Mouse (Mus musculus): ENCODE data around the gene Syde2.

Syde2 gene

DNA sequence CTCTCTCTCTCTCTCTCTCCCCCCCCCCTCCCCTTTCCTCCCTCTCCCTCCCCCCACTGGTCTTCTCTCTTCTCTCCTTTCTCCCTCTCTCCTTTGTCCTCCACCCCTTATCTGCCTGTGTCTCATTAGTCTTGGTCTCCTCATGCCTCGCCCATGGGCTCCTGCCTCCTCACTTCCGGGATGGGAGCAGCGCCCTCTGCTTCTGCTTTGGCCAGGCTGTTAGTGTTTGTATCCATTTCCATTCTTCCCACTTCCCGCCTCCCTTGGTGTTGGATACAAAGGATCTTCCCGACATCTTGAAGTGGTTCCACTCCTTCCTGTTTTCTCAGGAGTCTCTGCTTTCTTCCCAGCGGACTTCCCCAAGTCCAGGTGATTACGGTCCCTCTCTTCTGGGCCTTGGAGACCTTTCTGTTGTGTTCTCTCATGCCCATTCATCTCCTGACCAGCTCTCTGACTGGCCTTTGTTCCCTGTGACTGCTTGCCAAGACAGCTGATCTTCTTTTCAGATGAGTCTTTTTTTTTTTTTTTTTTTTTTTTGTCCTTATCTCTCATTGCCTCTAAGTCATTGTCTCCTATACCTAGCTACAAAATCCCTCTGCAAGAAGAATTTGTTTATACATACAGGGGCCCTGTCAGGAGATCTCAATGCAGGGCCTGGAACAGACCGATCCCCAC is 24.0 kb downstream of the Syde2 start:
- DNase-seq (ENCODE audit: low spot score in 2 of 2): peak in 1 of 2 experiments; percentile 43

DNA sequence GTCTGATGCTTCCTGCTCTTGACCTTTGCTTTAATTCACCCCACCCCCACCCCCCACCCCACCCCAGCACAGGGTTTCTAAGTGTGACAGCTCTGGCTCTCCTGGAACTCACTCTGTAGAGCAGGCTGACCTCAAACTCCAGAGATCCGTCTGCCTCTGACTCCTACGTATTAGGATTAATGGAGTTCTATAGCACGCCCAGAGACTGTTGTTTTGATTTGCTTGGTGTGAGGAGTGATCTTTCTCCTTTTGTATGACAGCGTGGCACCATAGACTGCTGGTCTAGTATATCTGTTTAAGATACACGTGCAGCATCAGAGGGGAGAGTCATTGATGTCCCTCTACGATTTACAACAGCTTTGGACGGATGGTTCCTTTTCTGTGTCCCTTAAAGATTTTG is 25.8 kb downstream of the Syde2 start:
- no peak for DNase-seq (ENCODE audit: low spot score in 2 of 2)

DNA sequence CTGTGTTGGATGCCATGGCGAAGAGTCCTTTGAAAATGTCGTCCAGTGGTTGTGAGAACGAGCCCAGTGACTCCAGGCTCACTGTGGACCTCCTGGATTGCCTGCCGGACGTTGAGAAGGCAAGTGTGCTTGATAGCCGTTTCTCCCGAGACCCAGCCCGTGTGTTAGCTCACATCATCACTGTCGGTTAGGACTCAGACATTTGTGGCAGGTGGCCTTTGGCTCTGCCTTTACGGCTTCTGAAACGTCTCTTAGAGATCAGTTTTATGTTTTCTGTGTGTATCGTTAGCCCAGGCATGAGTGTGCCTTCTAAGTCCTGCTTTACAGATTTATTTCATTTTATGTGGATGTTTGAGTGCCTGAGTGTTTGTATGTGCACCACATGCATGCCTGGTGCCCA is 26.7 kb downstream of the Syde2 start:
- DNase-seq (ENCODE audit: low spot score in 2 of 2): peak in 1 of 2 experiments; percentile 52

DNA sequence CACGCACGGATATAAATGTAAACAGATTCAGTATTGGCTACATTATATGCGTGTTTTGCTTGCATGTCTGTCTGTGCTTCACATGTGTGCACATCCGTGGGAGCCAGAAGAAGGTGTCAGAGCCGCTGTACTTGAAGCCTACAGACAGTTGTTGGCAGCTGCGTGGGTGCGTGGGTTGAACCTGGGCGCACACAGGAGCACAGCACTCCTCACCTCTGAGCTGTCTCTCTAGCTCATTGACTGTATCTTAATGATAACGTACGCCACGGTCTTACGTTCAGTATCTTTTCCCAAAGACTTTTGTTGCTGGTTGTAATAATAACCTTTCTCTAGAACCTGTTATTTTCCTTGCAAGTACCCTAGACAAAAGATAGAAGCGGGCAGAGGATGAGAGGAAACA is 29.3 kb downstream of the Syde2 start:
- DNase-seq (ENCODE audit: low spot score in 2 of 2): no peak

DNA sequence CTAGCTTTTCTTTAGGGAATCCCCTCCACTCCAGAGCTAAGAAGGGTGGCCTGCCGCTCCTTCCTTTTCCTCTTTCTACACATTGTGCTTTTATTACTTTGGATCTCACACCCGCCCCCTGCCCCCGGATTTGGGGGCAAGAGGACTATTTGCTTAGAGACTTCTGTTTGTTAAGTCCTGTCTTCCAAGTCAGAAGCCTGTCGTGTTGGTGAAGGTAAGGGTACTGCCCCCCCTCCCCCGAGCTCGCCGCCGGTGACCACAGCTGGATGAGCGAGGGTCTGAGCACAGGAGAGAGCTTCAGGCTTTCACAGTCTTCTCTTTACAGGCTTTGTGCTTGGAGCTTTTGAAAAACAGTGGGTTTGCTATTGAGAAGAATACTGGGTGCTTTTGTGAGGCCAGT is 29.9 kb downstream of the Syde2 start:
- DNase-seq (ENCODE audit: low spot score in 2 of 2): no peak

DNA sequence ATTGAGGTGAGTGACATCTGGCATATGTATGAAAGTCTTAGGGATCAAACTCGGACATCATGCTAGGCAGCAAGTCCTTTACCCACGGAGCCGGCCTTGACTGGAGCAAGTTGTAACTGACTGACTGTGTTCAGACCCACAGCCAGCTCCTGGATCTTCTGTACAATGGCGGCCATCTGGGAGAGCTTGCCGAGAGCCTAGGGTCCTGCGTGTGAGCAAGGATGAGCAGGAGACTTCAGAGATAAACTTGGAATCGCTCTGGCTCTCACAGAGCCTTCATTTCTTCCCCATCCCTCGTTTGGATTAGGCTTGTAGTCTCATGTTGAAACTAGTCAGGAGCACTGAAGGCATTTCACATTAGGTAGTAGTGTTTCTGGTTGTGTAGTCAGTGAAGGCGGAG is 34.6 kb downstream of the Syde2 start:
- no peak for DNase-seq (ENCODE audit: low spot score in 2 of 2)

DNA sequence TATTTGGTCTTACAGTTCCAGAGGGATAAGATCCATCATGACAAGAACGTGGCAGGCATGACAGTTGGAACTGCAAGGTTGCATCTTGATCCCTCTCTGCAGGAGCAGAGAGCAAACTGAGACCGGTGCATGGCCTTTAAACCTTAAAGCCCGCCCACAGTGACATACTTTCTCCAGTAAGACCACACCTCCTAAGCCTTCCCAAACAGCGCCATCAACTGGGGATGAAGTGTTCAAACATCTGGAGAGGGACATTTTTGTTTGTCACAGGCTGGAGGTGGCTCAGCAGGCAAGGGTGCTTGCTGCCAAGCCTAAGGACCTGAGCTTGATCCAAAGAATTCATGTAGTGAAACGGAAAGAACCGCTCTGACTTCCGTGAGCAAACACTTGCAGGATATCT is 37.1 kb downstream of the Syde2 start:
- DNase-seq (ENCODE audit: low spot score in 2 of 2): no peak

DNA sequence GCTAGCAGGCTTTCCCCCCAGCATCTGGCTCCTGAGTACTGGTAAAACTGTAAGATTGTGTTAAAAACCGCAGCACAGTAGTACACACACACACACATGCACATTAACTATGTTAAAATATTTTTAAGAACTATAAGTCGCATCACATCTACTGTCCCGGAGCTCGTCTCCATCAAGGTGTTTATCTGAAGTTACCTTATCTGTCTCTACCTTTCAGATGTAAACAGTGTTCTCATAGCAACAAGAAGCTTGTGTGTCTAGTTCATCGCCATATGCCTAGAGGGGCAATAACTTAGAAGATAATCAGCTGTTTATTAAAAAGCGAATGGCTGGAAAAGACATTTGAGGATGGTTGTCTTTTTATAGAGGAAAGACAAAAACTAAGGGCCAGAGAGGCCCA is 37.8 kb downstream of the Syde2 start:
- DNase-seq (ENCODE audit: low spot score in 2 of 2): no peak

DNA sequence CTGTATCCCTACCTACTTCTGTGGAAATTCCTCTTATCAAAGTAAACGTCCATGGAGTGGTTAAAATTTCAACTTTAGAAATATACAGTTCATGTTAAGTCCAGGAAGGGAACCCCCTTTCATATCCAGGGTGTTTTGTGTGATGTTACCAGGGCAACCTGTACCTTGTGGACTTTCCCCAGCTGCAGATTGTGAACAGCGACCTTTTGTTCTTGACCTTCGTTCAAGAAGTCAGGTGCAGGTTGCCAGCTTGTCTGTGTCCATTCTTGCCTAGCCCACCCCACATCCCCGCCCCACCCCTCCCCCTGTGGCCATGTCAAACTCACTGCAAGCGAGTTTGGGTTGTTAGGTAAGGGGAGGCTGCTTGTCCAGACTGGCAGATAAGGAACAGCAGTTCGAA is 39.4 kb downstream of the Syde2 start:
- DNase-seq (ENCODE audit: low spot score in 2 of 2): no peak

DNA sequence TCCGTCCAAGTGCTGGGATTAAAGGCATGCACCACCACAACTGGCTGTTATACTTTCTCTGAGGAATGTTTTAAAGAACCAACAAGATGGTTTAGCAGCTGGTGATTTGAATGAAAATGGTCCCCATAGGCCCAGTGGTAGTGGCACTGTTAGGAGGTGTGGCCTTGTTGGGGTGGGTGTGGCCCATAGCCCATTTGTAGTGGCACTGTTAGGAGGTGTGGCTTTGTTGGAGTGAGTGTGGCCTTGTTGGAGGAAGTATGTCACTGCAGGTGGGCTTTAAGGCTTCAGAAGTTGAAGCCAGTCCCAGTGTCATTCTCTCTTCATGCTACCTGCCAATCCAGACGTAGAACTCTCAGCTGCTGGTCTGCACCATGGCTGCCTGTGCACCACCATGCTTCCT is 40.7 kb downstream of the Syde2 start:
- DNase-seq (ENCODE audit: low spot score in 2 of 2): no peak

DNA sequence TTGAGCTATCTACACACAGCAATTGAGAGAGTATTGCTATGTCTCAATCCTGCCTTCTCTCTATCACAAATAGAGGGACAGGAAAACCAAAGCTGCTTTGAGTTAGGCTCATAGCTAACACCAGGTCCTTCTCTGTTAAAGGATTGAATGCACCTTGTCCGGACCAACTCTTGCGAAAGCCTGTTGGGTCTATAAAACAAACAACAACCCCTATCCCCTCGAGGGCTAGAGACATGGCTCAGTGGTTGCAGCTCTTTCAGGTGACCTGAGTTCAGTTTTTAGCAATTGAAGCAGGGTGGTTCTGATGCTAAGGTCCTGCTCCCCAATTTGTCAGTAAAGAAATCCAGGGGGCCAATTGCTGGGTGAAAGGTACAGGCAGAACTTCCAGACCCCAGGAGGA is 41.6 kb downstream of the Syde2 start:
- DNase-seq (ENCODE audit: low spot score in 2 of 2): no peak

DNA sequence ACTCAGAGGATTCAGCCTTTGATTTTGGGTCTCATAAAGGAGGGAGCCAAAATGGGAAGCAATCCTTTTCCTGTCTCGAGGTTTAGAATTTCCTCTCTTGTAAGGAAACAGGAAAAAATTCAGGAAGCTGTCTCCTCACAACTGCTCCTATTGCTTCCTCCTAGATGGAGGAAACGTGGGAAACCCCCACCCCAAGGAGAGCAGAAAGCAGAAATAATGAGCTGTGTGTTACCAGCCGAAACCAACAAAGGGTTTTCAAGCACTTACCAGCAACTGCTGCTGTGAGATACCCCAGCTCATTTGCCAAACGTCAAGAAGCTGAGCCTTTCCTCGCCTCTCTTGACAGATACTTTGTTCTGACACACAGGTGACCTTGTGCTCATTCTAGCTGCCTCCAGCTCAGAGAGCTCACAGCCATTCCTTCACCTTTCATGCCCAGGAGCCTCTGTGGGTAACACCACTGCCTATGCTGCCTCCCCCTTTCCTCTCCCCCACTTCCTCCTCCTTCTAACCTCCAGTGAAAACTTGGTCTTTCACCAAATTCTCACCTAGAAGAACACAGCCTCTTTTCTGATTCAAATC is 42.7 kb downstream of the Syde2 start:
- DNase-seq (ENCODE audit: low spot score in 2 of 2): no peak

DNA sequence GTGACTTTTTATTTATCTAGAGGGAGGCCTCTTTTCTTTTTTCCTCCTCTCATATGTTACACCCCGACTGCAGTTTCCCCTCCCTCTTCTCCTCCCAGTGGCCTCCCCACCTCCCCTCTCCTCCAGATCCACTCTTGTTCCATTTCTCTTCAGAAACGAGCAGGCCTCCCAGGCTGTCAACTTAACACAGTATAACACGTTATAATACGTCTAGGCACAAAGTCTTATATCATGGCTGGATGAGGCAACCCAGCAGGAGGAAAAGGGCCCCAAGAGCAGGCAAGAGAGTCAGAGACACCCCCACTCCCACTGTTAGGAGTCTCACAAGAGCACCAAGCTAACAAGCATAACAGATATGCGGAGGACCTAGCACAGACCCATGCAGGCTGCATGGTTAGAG is 45.3 kb downstream of the Syde2 start:
- DNase-seq (ENCODE audit: low spot score in 2 of 2): no peak

DNA sequence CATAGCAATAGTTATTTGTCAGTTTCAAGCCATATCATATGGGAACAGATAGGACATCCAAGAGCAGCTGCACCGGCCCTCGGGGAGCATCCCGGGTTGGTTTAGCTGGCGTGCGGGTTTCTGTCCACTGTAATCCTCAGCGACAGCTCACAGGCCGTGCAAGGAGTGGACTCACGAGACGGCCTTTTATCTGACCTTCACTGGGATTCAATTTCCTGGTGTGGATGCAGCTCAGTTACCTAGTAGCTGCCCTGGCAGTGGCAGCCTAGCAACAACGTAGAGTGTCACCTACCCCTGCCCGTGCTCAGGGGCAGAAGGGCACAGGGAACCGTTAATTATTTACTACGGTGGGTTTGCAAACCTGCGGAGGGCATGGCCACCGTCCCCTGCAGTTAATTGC is 50.2 kb downstream of the Syde2 start:
- no peak for DNase-seq (ENCODE audit: low spot score in 2 of 2)

DNA sequence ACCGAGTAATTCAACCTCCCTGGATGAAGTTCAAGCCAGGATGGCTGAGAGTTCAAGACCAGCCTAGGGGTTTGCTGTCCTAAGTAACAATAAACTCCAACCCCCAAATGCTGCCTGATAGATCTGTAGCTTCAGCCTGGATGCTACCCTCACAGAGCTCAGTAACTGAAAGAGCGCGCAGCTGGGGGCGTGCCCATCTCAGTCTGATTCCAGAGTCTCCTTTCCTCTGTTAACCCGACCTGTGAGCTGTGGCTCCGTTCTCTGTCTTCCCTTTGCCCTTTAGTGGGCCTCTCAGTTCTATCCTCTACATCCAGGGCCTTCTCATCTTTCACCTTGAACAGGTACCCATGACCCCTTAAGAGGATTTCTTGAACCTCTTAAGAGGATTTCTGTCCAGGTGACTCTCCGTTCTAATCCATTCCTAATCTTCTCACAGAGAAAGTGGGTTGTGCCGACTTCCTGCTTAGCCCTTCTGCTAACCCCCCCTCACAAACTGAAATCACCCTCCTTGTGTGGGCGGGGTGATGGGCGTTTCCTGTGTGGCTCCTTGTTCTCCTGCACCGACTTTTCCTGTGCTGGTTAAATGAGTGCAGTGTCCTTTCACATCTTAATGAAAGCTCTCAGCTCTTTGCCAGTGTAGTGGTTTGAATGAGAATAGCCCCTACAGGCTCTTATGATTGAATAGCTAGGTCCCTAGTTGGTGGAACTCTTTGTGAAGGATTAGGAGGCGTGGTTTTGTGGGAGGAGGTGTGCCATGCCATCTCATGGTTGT is 51.6 kb downstream of the Syde2 start:
- no peak for DNase-seq (ENCODE audit: low spot score in 2 of 2)

DNA sequence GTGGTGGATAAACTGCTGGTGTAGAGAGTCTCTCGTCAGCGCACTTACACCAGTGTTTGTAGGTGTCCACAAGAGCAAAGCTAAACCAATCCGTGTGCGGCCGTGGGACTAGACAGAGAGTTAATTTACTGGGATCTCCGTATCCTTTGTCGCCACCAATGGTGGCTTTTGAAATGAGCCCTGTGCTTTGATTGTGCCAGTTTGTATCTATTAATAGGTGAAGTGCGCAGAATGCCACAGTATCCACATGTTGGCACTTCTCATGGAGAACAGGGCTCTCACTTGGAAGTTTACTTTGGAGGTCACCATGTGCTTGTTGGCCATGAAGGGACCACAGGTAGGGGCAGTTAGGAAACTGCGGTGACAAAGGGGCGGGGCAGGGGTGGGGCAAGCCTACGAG is 53.7 kb downstream of the Syde2 start:
- DNase-seq (ENCODE audit: low spot score in 2 of 2): no peak

DNA sequence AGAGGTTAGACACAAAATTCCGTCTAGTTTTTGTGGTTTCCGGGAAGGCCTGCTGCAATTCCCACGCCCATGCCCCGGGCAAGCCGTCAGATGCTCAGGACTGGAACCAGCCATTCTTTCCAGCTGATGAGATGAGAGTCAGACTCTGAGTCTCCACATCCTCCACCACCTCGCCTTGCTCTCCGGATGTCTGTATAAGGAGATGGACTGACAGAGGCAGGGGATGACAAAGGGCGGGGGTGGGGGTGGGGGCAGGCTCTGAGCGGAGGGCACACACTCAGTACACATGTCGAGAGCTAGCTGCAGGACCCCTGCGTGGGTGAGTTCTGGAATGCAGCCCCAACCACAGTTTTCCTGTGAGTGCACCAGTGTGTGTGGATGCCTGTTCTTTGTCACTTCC is 57.3 kb downstream of the Syde2 start:
- DNase-seq (ENCODE audit: low spot score in 2 of 2): no peak

DNA sequence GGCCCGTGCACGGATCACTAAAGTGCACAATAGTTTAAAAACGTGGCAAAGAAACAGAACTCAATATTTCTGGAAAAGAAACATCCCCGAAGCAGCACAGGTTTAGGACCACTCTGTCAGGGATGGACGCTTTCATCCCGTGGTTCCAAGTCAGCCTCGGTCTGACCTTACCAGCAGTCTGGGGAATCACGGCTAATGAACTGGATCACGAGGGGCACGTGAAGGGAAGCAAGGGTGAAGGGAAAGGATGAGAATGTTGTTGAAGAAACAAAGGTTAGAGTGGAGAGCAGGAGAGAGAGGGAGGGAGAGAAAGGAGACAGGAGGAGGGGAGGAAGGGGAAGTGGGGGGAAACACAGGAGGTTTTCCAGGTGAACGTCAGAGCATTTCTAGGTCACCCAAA is 58.4 kb downstream of the Syde2 start:
- no peak for DNase-seq (ENCODE audit: low spot score in 2 of 2)

DNA sequence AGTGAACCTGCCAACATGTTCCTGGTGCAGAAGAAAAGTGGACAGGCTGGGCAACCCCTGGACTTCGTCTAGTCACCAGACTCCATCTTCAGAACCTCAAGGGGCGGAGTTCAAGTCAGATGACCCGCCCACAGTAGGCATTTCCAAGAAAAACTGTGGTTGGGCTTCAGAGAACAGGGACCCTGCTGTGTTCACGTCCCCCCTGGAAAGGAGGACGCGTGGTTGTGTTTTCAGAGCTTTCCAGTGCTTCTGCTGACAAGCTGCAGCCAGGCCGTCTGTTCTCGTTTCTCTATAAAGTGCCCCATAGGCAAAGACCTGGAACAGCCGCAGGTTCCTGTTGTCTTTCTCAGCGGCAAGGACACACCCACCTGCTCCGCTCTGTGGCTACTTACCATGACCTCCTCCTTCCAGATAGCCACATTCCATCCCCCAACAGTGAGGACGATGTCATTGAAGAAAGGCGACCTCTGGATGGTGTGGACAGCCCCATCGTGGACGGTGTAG is 60.1 kb downstream of the Syde2 start:
- peak in 1 of 2 experiments; percentile 20 for DNase-seq (ENCODE audit: low spot score in 2 of 2)

DNA sequence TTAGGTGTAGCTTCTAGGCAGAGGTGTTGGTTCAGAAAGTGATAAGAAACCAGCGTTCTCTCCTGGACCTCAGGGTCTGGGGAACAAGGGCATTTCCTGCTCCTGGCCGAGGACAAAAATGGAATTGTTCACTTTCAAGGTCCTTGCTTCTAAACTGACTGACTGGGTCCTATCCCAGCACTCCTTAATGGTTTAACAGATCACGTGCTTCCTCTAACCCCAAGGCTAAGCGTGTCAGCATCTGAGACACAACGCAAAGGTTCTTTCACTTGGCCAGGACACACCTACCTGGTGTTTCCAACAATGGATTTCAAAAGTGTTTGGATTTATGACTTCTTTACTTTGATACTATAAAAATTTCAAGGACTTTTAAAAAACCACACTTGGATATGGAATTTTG is 62.3 kb downstream of the Syde2 start:
- DNase-seq (ENCODE audit: low spot score in 2 of 2): no peak

DNA sequence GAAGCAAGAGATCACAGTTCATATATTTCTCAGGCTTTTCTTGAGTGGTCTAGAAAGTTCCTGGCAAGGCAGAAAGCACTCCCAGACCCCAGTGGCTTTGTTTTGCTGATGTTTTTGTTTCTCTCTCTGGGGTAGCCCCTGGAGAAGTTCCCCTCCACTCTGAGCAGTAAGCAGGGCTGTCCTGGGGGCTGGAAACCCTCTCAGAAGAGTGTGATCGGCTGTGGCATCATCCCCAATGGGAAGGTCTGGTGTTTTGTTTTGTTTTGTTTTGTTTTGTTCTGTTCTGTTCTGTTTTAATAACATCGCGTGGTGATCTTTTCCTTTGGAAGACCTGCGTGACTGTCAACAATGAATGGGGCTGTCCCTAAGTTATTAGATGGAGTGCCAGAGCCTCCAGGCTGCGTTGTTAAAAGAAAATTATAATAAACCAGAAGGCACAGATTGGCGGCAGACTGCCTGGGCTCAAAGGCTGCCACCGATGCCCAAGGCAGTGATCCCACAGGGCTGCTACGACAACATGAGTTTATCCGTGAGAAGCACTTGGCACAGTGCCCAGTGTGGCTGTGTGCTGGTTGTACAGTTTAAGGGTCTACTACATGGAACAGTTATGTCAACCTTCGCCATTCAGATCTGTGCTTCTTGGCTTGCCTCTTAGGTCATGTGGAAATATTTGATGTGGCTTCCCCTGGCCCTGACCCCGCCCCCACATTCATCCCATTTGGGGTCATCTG is 63.8 kb downstream of the Syde2 start:
- DNase-seq (ENCODE audit: low spot score in 2 of 2): no peak

DNA sequence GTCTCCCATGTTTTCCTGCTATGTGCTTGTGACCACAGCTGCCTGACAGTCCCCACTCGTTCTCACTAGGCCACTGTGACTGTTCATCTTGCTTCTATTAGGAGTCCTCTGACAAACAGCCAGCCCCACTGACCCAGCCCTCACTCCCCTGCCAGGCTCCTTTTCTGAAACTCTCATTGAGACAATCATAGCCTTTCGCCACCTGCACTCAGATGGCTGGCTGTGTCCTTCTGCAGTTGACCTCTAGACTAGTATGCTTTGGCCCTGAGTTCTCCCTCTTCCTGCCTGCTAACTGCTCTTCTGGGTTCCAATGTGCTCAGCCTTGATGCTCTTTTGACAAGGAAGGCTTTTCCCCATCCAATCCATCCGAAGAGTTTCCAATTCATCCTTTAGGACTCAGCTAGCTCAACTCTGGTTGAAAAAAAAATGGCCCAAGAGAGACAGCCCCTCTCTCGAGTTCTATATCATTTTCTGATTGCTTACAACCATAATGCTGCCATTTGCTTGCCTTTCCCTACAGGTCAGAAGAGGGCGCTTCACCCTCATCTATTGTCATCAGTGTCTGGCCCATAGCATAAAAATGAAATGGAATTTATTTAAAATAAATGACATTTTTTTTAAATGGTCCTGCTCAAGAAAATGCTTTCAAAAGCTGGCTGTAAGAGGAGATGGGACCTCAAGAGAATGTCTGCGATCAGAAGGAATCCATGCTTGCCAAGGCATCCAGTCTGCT is 65.6 kb downstream of the Syde2 start:
- DNase-seq (ENCODE audit: low spot score in 2 of 2): peak in 1 of 2 experiments; percentile 46
